Mouse (Mus musculus) left cerebral cortex, postnatal 14 days (tissue): ENCODE measurements at regions not wholly inside any gene's neighbourhood (a gene's known extent, or its start where the extent isn't known, plus 50 kb on each side); places are given as distances from the start of the nearest gene placed in this dataset.
"Not testable (repeated sequence)": the region's sequence is repeated elsewhere in the genome, so short reads cannot be mapped to it uniquely, and the experiment has no call there.

Experiments used
- DNase-seq, 2 experiments: peaks; one replicate each; pipeline ENCODE4 v3.0.0; 2021 to 2022; ENCODE audit warnings: low spot score in 2 of 2, mixed read lengths in 1 of 2
- intact Hi-C: fragments of 180-260 bp; cut with DNase I; formaldehyde crosslinking; loops from one replicate; pipeline ENCODE4 v1.15.1; 2025

- intact Hi-C loops, result no loop called here
- no peak for DNase-seq
These were observed 186.9 kb upstream of the Gm10750 start for GRCm38 (mm10) chr2:149203896-149204295.

- intact Hi-C loops, result no loop called here
- DNase-seq, result no peak
These were observed 178.7 kb upstream of the Gm10750 start for GRCm38 (mm10) chr2:149195736-149196135.

- peak; percentile 6 to 21 for DNase-seq
- intact Hi-C loops, result loop anchor here (5.0 kb wide), 1 partner anchor 306 kb away; no protein-coding TSS in a partner anchor
These were observed 141.4 kb upstream of the Gm10750 start for GRCm38 (mm10) chr2:149158434-149158833.

GRCm38 (mm10) chr2:149109551-149109950 lies 92.5 kb upstream of the Gm10750 start:
- intact Hi-C loops, DNase-seq: not testable (repeated sequence)

- intact Hi-C loops, result no loop called here
- DNase-seq, result no peak
These were observed 75.1 kb upstream of the Gm10750 start for GRCm38 (mm10) chr2:149092146-149092545.
